Mouse (Mus musculus) myocyte (in vitro differentiated cells): Measurements from ENCODE around the gene Ociad2.

Experiments
- MYOG ChIP-seq, 3 experiments: IDR thresholded peaks; one replicate each; pipeline ENCODE4 v1.6.1; 2011; ENCODE audit warnings: control low read depth in 2 of 3, low read depth in 2 of 3, mild to moderate bottlenecking in 2 of 3; ENCODE audit not compliant: insufficient read length in 2 of 3, control insufficient read depth in 1 of 3, insufficient read depth in 1 of 3
- POLR2A ChIP-seq: IDR thresholded peaks from one replicate; pipeline ENCODE4 v1.6.1; 2011; ENCODE audit warnings: low read depth, mild to moderate bottlenecking, control low read depth, moderate library complexity; ENCODE audit not compliant: insufficient read length

GRCm38 (mm10) chr5:73323602-73324001 lies 17.2 kb downstream of the Ociad2 start:
- TF ChIP-seq MYOG (IDR thresholded peaks at IDR 0.05; ENCODE audit: control insufficient read depth in 1 of 3, insufficient read depth in 1 of 3, insufficient read length in 2 of 3, low read depth in 2 of 3) (no peak), POLR2A (no peak)
